Mouse (Mus musculus) layer of hippocampus, adult 9-11 months (tissue): ENCODE data around the gene Mrc2.

ENCODE experiments used
- DNase-seq: peaks from one replicate; pipeline ENCODE4 v3.0.0; 2022

The Mrc2 gene

GRCm38 (mm10) chr11:105292124-105293071 is at the start of gene Mrc2:
Gene Mrc2 (plus strand): TSS chr11:105292643.
- DNase-seq = no peak

DNA sequence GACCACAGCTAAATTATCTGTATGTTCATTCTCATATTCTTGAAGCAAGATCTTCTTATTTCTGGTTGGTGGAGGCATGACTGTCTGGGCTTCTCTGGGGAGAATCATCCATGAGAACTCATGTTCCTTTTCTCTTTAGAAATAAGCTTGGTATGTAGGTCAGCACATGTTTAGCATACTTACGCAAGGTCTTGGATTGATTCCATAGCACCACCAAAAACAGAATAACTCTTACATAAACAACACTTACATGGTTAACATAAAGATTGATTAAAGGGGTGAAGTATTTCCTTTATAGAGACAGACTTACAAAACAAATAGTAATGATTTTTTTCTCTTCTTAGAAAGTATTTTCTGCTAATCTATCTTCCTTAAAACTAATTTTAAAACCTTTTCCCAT is 46.1 kb upstream of the Mrc2 start:
- no peak for DNase-seq

DNA sequence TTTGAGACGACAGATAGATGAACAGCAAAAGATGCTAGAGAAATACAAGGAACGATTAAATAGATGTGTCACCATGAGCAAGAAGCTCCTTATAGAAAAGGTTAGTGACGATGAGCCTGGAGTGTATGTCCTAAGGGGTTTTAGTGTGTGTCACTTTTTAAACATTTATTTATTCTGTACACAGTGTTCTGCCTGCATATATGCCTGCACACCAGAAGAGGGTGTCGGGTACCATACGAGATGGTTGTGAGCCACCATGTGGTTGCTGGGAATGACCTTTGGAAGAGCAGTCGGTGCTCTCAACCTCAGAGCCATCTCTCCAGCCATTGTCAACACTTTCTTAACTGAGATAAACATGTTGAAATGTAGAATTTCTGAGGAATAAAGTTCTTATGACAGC is 45.7 kb upstream of the Mrc2 start:
- no peak for DNase-seq

DNA sequence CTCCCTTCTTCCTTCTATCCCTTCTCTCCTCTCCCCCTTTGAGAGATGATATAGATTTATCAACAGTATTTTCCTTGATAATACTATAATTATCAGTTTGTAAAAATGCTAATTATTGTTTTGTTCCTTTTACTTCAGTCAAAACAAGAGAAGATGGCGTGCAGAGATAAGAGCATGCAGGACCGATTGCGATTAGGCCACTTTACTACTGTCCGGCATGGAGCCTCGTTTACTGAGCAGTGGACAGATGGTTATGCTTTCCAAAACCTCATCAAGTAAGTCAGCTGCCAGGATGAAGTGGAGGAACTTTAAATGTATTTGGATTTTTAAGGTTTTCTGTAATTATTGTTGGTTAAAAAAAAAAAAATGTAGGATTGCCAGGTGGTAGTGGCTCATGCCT is 45.1 kb upstream of the Mrc2 start:
- no peak for DNase-seq

DNA sequence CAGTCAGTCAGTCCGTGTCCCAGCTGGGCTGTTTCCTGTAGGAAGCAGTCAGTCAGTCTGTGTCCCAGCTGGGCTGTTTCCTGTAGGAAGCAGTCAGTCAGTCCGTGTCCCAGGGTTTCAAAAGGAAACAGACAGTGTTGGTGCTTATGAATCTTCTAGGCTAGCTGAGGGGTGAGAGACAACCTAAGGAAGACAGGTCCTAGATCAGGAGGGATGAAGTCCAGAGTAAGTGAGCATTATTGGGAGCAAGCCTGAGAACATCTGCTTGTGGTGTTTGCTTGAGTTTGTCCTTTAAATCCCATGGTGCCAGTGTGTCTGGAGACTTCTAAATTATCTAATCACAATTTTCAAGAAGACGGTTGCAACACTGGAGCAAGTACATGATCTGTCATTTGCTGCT is 32.7 kb upstream of the Mrc2 start:
- no peak for DNase-seq

- DNase-seq = no peak
Observed at GRCm38 (mm10) chr11:105261116-105261515, 31.3 kb upstream of the Mrc2 start.

DNA sequence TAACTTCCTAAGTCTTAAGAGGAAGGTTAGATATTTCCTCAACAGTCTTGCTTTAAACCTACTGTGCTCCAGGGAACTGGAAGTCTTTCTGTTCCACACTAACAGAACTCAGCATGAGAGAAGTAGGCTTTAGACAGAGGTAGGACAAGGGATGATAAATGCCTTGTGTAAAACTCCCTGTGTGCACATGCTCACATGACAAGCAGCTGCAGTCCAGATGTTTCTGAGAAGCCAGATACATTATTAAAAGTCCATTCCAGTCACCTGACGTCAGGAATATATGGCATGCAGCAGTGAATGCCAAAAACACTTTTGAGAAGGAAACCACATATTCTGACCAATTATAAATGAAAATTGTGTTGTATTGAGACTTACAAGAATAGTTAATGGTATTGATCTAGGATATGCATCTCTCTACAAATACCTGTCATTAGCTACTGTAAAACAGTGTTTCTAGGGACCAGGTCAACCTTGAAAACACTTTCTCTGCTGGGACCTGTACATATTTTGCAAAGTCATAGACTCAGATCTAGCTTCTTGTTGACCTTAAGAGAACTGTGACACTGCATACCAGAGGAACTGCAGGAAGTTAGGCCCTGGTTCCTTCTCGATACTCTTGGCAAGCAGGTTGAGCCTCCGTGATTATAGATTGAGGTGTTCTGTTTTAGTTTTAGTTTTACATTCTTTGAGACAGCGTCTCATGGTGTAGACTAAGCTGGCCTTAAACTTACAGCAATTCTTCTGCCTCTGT is 30.7 kb upstream of the Mrc2 start:
- DNase-seq = no peak

DNA sequence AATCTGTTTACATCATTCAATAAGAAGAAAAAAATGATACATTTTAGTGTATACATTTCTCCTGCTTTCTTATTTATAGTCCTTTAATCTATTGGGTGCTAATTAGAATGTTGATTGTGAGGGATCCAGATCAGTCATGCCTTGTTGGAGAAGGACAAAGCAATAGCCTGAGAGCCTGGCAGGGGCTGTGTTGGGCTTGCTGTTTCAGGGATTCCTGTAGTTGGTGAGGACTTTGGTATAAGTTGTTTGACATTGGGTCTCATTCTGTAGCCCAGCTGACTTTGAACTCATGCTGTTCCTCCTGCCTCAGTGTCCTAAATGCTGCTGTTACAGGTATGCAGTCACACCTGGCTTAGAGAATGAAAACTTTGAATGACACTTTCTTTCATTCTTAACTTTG is 27.9 kb upstream of the Mrc2 start:
- no peak for DNase-seq

GRCm38 (mm10) chr11:105264988-105265387 is 27.5 kb upstream of the Mrc2 start:
- DNase-seq = no peak

GRCm38 (mm10) chr11:105270155-105270554 is 22.3 kb upstream of the Mrc2 start:
- DNase-seq = no peak

DNA sequence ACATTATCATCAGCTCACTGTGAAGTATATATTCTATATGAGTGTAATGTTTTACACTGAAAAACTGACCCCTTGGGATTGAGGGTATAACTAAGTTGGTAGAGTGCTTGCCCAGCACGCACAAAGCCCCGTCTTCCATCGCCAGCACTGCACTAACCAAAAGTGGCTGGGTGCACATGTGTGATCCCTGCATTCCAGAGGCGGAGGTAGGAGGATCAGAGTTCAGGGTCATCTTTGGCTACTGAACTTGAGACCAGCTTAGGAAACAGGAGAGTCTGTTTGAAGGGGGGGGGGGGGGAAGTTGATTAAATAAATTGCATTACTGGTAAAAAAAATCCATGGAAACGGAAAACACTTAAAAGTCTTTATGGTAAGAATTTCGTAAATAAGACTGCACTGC is 12.0 kb upstream of the Mrc2 start:
- no peak for DNase-seq

DNA sequence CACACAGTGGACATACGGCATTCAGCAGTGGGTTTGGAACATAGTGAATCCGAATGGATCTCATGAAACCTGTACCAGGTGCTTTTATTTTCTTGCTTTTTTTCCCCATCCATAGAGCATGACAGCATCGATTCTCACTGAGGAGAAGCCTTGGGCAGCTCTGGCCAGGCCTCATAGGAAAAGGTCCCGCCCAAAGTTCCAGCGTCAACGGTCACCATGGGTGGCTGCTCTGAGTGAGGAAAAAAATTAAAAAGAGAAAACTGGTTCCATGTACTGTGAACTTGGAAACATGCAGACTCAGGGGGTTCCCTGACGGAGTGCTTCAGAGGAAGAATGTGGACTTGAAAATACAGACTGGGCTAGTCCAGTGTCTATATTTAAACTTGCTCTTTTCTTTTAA is 11.2 kb upstream of the Mrc2 start:
- no peak for DNase-seq

- DNase-seq = no peak
Observed at GRCm38 (mm10) chr11:105281763-105282459, 10.5 kb upstream of the Mrc2 start.

DNA sequence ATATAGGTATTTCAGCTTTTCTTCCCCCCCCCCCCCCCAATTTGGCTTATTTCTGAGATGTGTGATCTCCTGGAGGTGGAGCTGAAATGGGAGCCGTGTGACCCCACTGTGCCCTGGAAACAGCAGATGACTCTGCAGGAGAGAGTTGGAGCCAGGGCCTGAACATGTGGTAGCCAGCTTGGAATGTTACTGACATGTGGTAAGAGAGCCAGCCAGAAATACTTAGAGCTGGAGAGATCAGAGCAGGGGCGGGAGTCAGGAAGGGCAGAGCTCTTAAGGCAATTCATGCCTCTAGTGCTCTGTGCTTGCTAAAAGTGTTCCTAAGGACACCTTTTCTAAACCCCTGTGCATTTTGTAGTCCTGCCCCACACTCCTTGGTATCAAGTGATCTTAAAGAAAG is 10.0 kb upstream of the Mrc2 start:
- DNase-seq = no peak

GRCm38 (mm10) chr11:105283016-105283415 is 9.4 kb upstream of the Mrc2 start:
- DNase-seq = no peak

- DNase-seq = no peak
Observed at GRCm38 (mm10) chr11:105285720-105286119, 6.7 kb upstream of the Mrc2 start.

GRCm38 (mm10) chr11:105289403-105289802 is 3.0 kb upstream of the Mrc2 start:
- DNase-seq = no peak

DNA sequence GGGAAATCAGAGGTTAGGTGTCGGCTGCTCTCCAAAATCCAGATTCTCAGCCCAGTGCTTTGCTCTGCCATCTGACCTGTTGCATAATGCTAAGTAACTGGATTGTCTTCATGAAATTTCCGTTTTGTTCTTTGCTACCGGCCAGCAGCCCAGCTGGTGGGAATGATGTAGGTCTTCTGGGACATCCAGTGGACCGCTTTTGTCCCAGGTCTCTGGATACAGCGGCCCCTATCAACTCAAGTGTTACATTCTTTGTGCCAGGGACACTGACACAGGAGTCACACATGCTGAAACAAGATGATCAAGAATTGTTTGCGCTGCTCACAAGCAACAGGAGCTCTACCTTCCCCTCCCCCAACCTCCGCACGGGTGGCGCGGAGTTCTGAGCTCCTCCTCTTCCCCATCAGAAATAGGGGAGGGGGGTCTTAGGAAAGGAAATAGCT is 741 bp upstream of the Mrc2 start:
- DNase-seq = no peak

DNA sequence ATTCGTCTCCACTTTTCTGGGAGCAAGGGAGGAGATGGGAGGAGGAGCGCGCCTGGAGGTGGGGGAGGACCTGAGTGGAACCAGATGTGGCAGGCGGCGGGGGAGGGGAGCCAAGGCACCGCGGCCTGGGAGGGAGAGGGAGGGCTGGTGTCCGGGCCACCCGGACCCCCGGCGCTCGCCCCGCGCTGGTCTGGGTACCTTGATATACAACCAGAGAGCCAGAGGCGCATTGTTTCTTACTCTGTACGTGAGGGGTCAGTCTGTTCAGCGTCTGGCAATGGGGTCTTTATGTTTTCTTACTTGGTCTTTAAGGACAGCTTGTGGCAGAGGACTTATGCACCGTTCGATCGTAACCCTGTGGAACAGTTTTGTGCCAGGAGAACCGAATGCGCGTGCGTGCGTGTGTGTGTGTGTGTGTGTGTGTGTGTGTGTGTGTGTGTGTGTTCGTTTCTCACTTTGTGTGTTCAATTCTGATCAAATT is 698 bp downstream of the Mrc2 start:
- no peak for DNase-seq

- DNase-seq = no peak
Observed at GRCm38 (mm10) chr11:105293901-105294494, 1.6 kb downstream of the Mrc2 start.

- no peak for DNase-seq
Observed at GRCm38 (mm10) chr11:105296084-105296483, 3.6 kb downstream of the Mrc2 start.

DNA sequence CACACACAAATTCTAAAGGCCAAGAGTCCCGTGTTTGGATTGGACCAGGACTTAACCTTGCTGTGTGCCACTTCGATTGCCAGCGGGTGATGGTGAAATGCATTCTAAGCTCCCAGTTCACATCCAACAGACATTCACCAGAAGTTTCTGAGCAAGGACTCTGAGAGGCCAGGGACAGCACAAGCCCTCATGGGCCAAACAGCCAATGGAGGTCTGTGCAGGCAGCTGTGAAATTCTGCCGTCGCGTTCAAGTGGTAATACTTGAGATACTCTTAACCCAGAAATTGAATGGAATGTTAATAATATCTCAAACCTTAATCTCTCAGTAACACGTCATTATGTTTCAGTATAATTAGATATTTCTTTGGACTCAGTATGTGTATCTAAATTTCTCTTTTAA is 17.8 kb downstream of the Mrc2 start:
- no peak for DNase-seq
